Mouse (Mus musculus) liver, embryonic 13.5 days (tissue): Measurements from ENCODE around the gene Trex1. TPM values are rescaled to one million over a fixed set of nuclear protein-coding genes. Genes with fewer than 3 reads are reported as not detected.

Experiments used
- ATAC-seq: fragments of 200-750 bp; cut with Nextera tagmentation; 2 replicates; pipeline ENCODE4 v1.8.0; 2017; ENCODE audit warnings: low read depth, mild to moderate bottlenecking, moderate number of reproducible peaks, moderate library complexity
- DNase-seq: peaks from one replicate; pipeline ENCODE4 v3.0.0; 2022
- H3K27ac ChIP-seq: fragments of 300-500 bp; sonication (generic); 2 replicates; pipeline ENCODE4 v1.5.1; 2015; ENCODE audit warnings: moderate library complexity, mild to moderate bottlenecking, inconsistent platforms
- H3K27me3 ChIP-seq: fragments of 300-500 bp; sonication (generic); 2 replicates; pipeline ENCODE4 v1.6.1; 2015; ENCODE audit warnings: mild to moderate bottlenecking, inconsistent platforms
- H3K36me3 ChIP-seq: fragments of 300-500 bp; sonication (generic); 2 replicates; pipeline ENCODE4 v1.6.1; 2015; ENCODE audit warnings: mild to moderate bottlenecking, inconsistent platforms
- H3K4me1 ChIP-seq: fragments of 300-500 bp; sonication (generic); replicated peaks from 2 replicates; pipeline ENCODE4 v1.6.1; 2015; ENCODE audit warnings: inconsistent platforms
- H3K4me2 ChIP-seq: fragments of 300-500 bp; sonication (generic); 2 replicates; pipeline ENCODE4 v1.6.1; 2015; ENCODE audit warnings: inconsistent platforms, mild to moderate bottlenecking, moderate library complexity
- H3K4me3 ChIP-seq: fragments of 300-500 bp; sonication (generic); replicated peaks from 2 replicates; pipeline ENCODE4 v1.5.1; 2015; ENCODE audit warnings: mild to moderate bottlenecking, inconsistent platforms
- H3K9ac ChIP-seq: fragments of 300-500 bp; sonication (generic); 2 replicates; pipeline ENCODE4 v1.6.1; 2015; ENCODE audit warnings: mild to moderate bottlenecking, inconsistent platforms
- H3K9me3 ChIP-seq: fragments of 300-500 bp; sonication (generic); replicated peaks from 2 replicates; pipeline ENCODE4 v1.6.1; 2016; ENCODE audit warnings: inconsistent platforms
- WGBS: fragments of 180-500 bp; shearing (Covaris S2); methylation state at CpG from one replicate; pipeline ENCODE4 v1.1.7; 2015; ENCODE audit not compliant: insufficient replicate concordance; 5-methylcytosine and 5-hydroxymethylcytosine counted together
- polyA plus RNA-seq: library from polyadenylated mRNA; unstranded; fragments of >200 nt; fragmentation: Nextera tagmentation; extraction: Ambion mirVana; gene quantifications from 2 replicates; pipeline ENCODE4 v1.2.1, GENCODE M21; 2015

Trex1 gene
- polyA plus RNA-seq, 1 experiment from 2014 or later = 8.9 TPM

DNA sequence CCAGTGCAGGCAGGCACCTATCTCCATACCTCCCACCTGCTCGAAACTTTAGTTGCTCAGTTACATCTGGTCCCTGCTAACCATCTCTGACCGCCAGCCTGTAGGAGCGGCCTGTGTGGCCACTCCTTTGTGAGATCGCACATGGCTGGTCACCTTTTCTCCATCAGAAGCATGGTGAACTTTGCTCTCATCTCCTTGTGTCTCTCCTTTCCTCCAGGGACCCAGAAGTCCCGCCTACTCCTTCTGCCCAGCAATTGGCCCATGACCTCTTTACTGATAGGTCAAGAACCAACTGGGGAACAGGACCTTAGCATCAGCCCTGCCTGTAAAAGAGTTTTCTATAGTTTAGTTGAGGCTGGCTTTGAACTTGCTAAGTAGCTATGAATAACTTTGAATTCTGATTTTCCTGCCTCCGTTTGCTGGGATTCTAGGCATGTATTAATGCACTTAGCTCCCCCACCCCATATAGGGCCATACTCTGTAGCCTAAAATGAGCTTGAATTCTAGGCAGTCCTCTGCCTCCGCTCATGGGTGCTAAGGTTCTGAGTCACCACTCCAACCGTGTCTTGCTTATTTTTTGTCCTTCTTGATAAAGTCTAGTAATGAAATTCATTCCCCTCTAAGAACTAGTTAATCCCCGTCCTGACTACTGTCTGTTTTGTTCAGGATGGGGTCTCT lies 9.4 kb downstream of the Trex1 start:
- no peak overlapping the region for H3K4me2 ChIP-seq
- peaks cover 25% of the 10 kb centered on the region for H3K4me1 ChIP-seq
- no peak overlapping the region for H3K4me3 ChIP-seq
- no peak overlapping the region for H3K27ac ChIP-seq
- no peaks in the 10 kb centered on the region for H3K9me3 ChIP-seq
- H3K9ac ChIP-seq = no peak overlapping the region; the same call in 1 of the 2 replicates
- 71% methylated on average over 9 of the region's 9 CpGs for WGBS
- ATAC-seq (no peak; the same call in 1 of the 2 replicates), DNase-seq (no peak)
- no peaks in the 10 kb centered on the region for H3K27me3 ChIP-seq
- H3K36me3 ChIP-seq = no peaks in the 10 kb centered on the region

GRCm38 (mm10) chr9:109049316-109049715 lies 10.2 kb downstream of the Trex1 start:
- H3K4me2 ChIP-seq = no peak overlapping the region
- DNase-seq (no peak), ATAC-seq (no peak)
- no peak overlapping the region for H3K27ac ChIP-seq
- peaks cover 17% of the 10 kb centered on the region for H3K4me1 ChIP-seq
- no peak overlapping the region for H3K9ac ChIP-seq
- H3K36me3 ChIP-seq = no peaks in the 10 kb centered on the region
- H3K4me3 ChIP-seq = no peak overlapping the region
- H3K9me3 ChIP-seq = no peaks in the 10 kb centered on the region
- H3K27me3 ChIP-seq = no peaks in the 10 kb centered on the region
- WGBS = 55% methylated on average over 7 of the region's 7 CpGs

DNA sequence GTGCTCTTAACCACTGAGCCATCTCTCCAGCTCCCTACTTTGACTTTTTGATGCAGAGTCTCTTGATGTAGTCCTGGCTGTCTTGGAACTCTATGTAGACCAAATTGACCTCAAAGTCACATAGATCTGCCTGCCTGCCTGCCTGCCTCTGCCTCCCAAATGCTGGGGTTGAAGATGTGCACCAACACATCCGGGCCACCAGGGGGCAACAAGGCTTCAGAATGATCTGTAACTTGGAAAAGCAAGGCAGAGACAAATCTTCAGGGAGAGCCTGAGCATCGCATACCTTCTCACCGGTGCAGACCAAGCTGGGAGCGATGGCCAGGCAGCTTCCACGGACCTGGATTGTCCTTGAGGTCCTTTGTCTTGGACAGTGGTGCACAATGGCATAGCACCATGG lies 13.2 kb downstream of the Trex1 start:
- Histone ChIP-seq H3K27me3 (no peaks in the 10 kb centered on the region), H3K27ac (no peak overlapping the region), H3K36me3 (no peaks in the 10 kb centered on the region), H3K9me3 (no peaks in the 10 kb centered on the region), H3K4me1 (peaks cover 10% of the 10 kb centered on the region), H3K9ac (no peak overlapping the region), H3K4me3 (no peak overlapping the region), H3K4me2 (no peak overlapping the region)
- DNase-seq (peak; percentile 50), ATAC-seq (peak; percentile 39; the same call in 1 of the 2 replicates)
- WGBS = 39% methylated on average over 5 of the region's 5 CpGs

- no peak overlapping the region for H3K4me3 ChIP-seq
- no peak overlapping the region for H3K9ac ChIP-seq
- no peaks in the 10 kb centered on the region for H3K9me3 ChIP-seq
- H3K27me3 ChIP-seq = peaks cover 19% of the 10 kb centered on the region
- no peaks in the 10 kb centered on the region for H3K36me3 ChIP-seq
- 72% methylated on average over 7 of the region's 7 CpGs for WGBS
- no peak overlapping the region for H3K4me2 ChIP-seq
- ATAC-seq (no peak), DNase-seq (no peak)
- peaks cover 34% of the 10 kb centered on the region for H3K4me1 ChIP-seq
- no peak overlapping the region for H3K27ac ChIP-seq
Observed at GRCm38 (mm10) chr9:109041351-109041750, 18.2 kb downstream of the Trex1 start.

GRCm38 (mm10) chr9:109040906-109041305 lies 18.6 kb downstream of the Trex1 start:
- WGBS = 45% methylated on average over 6 of the region's 6 CpGs
- Histone ChIP-seq H3K27me3 (peaks cover 19% of the 10 kb centered on the region), H3K9ac (no peak overlapping the region), H3K4me3 (no peak overlapping the region), H3K36me3 (no peaks in the 10 kb centered on the region), H3K9me3 (no peaks in the 10 kb centered on the region), H3K4me2 (no peak overlapping the region), H3K4me1 (peaks cover 34% of the 10 kb centered on the region), H3K27ac (no peak overlapping the region)
- DNase-seq (no peak), ATAC-seq (no peak)

- H3K4me3 ChIP-seq = no peak overlapping the region
- no peak for ATAC-seq
- no peak for DNase-seq
- H3K4me1 ChIP-seq = peaks cover 34% of the 10 kb centered on the region
- H3K27ac ChIP-seq = no peak overlapping the region
- no peak overlapping the region for H3K9ac ChIP-seq
- WGBS = 71% methylated on average over 8 of the region's 8 CpGs
- no peak overlapping the region for H3K4me2 ChIP-seq
- no peaks in the 10 kb centered on the region for H3K9me3 ChIP-seq
- peaks cover 19% of the 10 kb centered on the region for H3K27me3 ChIP-seq
- no peaks in the 10 kb centered on the region for H3K36me3 ChIP-seq
Observed at GRCm38 (mm10) chr9:109040216-109040615, 19.3 kb downstream of the Trex1 start.

DNA sequence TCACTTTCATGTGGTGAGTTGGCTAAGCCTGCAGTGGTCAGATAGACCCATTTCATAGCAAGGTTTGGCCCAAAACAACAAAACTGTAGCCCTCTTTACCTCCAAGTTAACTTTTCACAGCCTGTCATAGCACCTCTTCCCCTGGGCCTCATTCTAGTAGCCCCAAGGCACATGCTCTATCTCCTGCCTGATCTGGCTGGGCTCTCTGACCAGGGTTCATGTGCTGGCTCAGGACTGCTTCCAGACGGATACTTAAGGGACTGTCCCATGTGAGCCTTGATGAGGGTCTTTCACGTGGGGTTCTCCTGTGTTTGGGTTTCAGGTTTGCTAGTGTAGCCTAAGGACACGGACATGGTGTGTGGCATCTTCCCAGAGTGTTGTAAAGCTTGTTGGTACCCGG lies 19.9 kb downstream of the Trex1 start:
- Histone ChIP-seq H3K27ac (no peak overlapping the region), H3K4me1 (peaks cover 34% of the 10 kb centered on the region), H3K4me3 (no peak overlapping the region), H3K27me3 (peaks cover 19% of the 10 kb centered on the region), H3K36me3 (no peaks in the 10 kb centered on the region), H3K4me2 (peak overlapping the region; percentile 74), H3K9me3 (no peaks in the 10 kb centered on the region), H3K9ac (no peak overlapping the region)
- 64% methylated on average over 4 of the region's 4 CpGs for WGBS
- ATAC-seq (no peak), DNase-seq (no peak)

GRCm38 (mm10) chr9:109038901-109039364 lies 20.6 kb downstream of the Trex1 start:
- H3K4me3 ChIP-seq = peak overlapping the region; percentile 62
- H3K9ac ChIP-seq = peak overlapping the region; percentile 42
- 21% methylated on average over 8 of the region's 8 CpGs for WGBS
- no peak for DNase-seq
- ATAC-seq = peak; percentile 52; the same call in 1 of the 2 replicates
- H3K27ac ChIP-seq = no peak overlapping the region
- no peaks in the 10 kb centered on the region for H3K9me3 ChIP-seq
- peak overlapping the region; percentile 74 for H3K4me2 ChIP-seq
- peaks cover 19% of the 10 kb centered on the region for H3K27me3 ChIP-seq
- peaks cover 34% of the 10 kb centered on the region for H3K4me1 ChIP-seq
- H3K36me3 ChIP-seq = no peaks in the 10 kb centered on the region

- H3K27me3 ChIP-seq = peaks cover 19% of the 10 kb centered on the region
- peak within 1 kb of the TSS; percentile 62 for H3K4me3 ChIP-seq
- DNase-seq = peak; percentile 45
- peak within 1 kb of the TSS; percentile 74 for H3K4me2 ChIP-seq
- H3K27ac ChIP-seq = no peak within 1 kb of the TSS
- ATAC-seq = peak; percentile 81
- 1% methylated on average over 40 of the region's 40 CpGs for WGBS
- no peaks in the 10 kb centered on the region for H3K9me3 ChIP-seq
- H3K36me3 ChIP-seq = no peaks in the 10 kb centered on the region
- peak within 1 kb of the TSS; percentile 42 for H3K9ac ChIP-seq
- peaks cover 34% of the 10 kb centered on the region for H3K4me1 ChIP-seq
Observed at GRCm38 (mm10) chr9:109038086-109038895, 21.2 kb downstream of the Trex1 start, which contains the start of gene Shisa5. TSS of gene Shisa5 (plus strand) at chr9:109038565.

DNA sequence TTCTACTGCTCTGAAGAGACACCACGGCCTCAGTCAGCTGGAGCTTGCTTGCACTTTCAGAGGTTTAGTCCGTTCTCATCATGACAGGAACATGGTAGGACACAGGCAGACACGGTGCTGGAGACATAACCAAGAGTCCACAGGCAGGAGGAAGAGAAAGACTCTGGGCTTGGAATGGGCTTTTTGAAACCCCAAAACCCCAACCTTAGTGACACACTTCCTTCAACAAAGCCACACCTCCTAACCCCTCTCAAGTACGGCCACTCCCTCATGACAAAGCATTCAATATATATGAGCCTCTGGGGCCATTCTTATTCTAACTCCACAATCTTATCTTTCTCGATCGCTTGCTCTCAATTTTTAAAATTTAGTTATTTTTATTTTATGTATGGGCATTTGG lies 27.1 kb downstream of the Trex1 start:
- Histone ChIP-seq H3K4me3 (no peak overlapping the region), H3K4me1 (peaks cover 13% of the 10 kb centered on the region), H3K9ac (no peak overlapping the region), H3K27ac (no peak overlapping the region; the same call in 1 of the 2 replicates), H3K27me3 (no peaks in the 10 kb centered on the region; the same call in 1 of the 2 replicates), H3K36me3 (no peaks in the 10 kb centered on the region), H3K9me3 (no peaks in the 10 kb centered on the region), H3K4me2 (0 out of 2 replicates have a peak overlapping the region, but pooled peaks have one; percentile 10)
- ATAC-seq = peak; percentile 68; the same call in 1 of the 2 replicates
- no peak for DNase-seq
- 45% methylated on average over 6 of the region's 6 CpGs for WGBS

- ATAC-seq (no peak), DNase-seq (no peak)
- H3K27me3 ChIP-seq = no peaks in the 10 kb centered on the region; the same call in 1 of the 2 replicates
- H3K27ac ChIP-seq = no peak overlapping the region
- no peaks in the 10 kb centered on the region for H3K36me3 ChIP-seq
- no peak overlapping the region for H3K4me2 ChIP-seq
- no peak overlapping the region for H3K4me3 ChIP-seq
- peaks cover 13% of the 10 kb centered on the region for H3K4me1 ChIP-seq
- no peaks in the 10 kb centered on the region for H3K9me3 ChIP-seq
- H3K9ac ChIP-seq = no peak overlapping the region
- 67% methylated on average over 8 of the region's 8 CpGs for WGBS
Observed at GRCm38 (mm10) chr9:109031686-109032085, 27.8 kb downstream of the Trex1 start.
